8 mouse cellular contexts compared by ENCODE assay signal in genomic region chr3:51121703-51122540, GRCm38 (mm10).
DNase-seq lines count a peak whose midpoint lies in the region; ATAC-seq and TF ChIP-seq lines count a peak whose summit lies in the region.

No protein-coding gene starts in this region.

- H3K4me3 ChIP-seq in heart, adult 2 months: no peak overlapping the region
- H3K4me3 ChIP-seq in heart, embryonic 12.5 days: no peak overlapping the region
- H3K4me3 ChIP-seq in intestine, embryonic 16.5 days (ENCODE audit: low read length): no peak overlapping the region
- H3K4me3 ChIP-seq in midbrain, embryonic 11.5 days (ENCODE audit: low read depth, low read length): no peak overlapping the region

- DNase-seq in heart, adult 2 months: peak; percentile 44 to 54
- peak; percentile 54 to 75 for DNase-seq in cerebellum, postnatal 36 days
- DNase-seq in gastrocnemius, postnatal 10 days: peak; percentile 61
- peak; percentile 19 to 87 for DNase-seq in left cerebral cortex, adult 9 months (ENCODE audit: low spot score in 2 of 2)
- DNase-seq in midbrain, embryonic 11.5 days (ENCODE audit: low spot score, missing footprints): peak; percentile 99
- DNase-seq in right cerebral cortex, postnatal 4 days: peak; percentile 66

- H3K79me2 ChIP-seq in heart, adult 2 months (replicated peaks; ENCODE audit: control insufficient read depth, insufficient read depth, low read length): no peaks in the 10 kb centered on the region

- no peak overlapping the region for H3K27ac ChIP-seq in heart, adult 2 months
- H3K27ac ChIP-seq in heart, embryonic 12.5 days (ENCODE audit: poor library complexity, severe bottlenecking): no peak overlapping the region
- H3K27ac ChIP-seq in intestine, embryonic 16.5 days (ENCODE audit: low read length): no peak overlapping the region
- H3K27ac ChIP-seq in midbrain, embryonic 11.5 days (ENCODE audit: low read depth, low read length): no peak overlapping the region

- H3K4me1 ChIP-seq in heart, adult 2 months (ENCODE audit: control insufficient read depth, insufficient read depth, low read length): no peaks in the 10 kb centered on the region
- no peaks in the 10 kb centered on the region for H3K4me1 ChIP-seq in heart, embryonic 12.5 days (replicated peaks)
- H3K4me1 ChIP-seq in intestine, embryonic 16.5 days (ENCODE audit: control insufficient read depth, insufficient read depth, low read length): no peaks in the 10 kb centered on the region
- no peaks in the 10 kb centered on the region for H3K4me1 ChIP-seq in midbrain, embryonic 11.5 days (ENCODE audit: control insufficient read depth, insufficient read depth, low read length)

- TF ChIP-seq CTCF in heart, adult 2 months (IDR thresholded peaks at IDR 0.05): peak; percentile 90

- TF ChIP-seq EP300 in heart, adult 2 months (IDR thresholded peaks at IDR 0.05; ENCODE audit: insufficient read depth, low read depth, low read length): no peak

- WGBS in heart, adult 2 months: 34% methylated on average over 9 of the region's 9 CpGs
- 41% methylated on average over 9 of the region's 9 CpGs for WGBS in heart, embryonic 12.5 days
- WGBS in intestine, embryonic 16.5 days: 25% methylated on average over 9 of the region's 9 CpGs
- 32% methylated on average over 9 of the region's 9 CpGs for WGBS in midbrain, embryonic 11.5 days

- H3K9ac ChIP-seq in heart, adult 2 months (ENCODE audit: low read depth, low read length): no peak overlapping the region
- no peak overlapping the region for H3K9ac ChIP-seq in heart, embryonic 12.5 days
- no peak overlapping the region for H3K9ac ChIP-seq in intestine, embryonic 16.5 days (ENCODE audit: low read depth, low read length)
- H3K9ac ChIP-seq in midbrain, embryonic 11.5 days (ENCODE audit: low read length): no peak overlapping the region

- H3K27me3 ChIP-seq in heart, adult 2 months (ENCODE audit: control insufficient read depth, insufficient read depth, low read length): no peaks in the 10 kb centered on the region
- no peaks in the 10 kb centered on the region for H3K27me3 ChIP-seq in heart, embryonic 12.5 days (replicated peaks)
- no peaks in the 10 kb centered on the region for H3K27me3 ChIP-seq in intestine, embryonic 16.5 days (replicated peaks; ENCODE audit: control insufficient read depth, insufficient read depth, low read length)
- no peaks in the 10 kb centered on the region for H3K27me3 ChIP-seq in midbrain, embryonic 11.5 days (ENCODE audit: control insufficient read depth, insufficient read depth, low read length)

- intact Hi-C loops in heart, adult 2 months (cut with DNase I): loop anchor here (1.0 to 5.0 kb wide), 2 partner anchors 47 to 820 kb away; no protein-coding TSS in a partner anchor

- TF ChIP-seq POLR2A in heart, adult 2 months (IDR thresholded peaks at IDR 0.05; ENCODE audit: insufficient read depth, low read depth, low read length): no peak

- H3K4me2 ChIP-seq in heart, embryonic 12.5 days: no peak overlapping the region
- no peak overlapping the region for H3K4me2 ChIP-seq in intestine, embryonic 16.5 days (ENCODE audit: low read depth, low read length)
- no peak overlapping the region for H3K4me2 ChIP-seq in midbrain, embryonic 11.5 days

- H3K36me3 ChIP-seq in heart, adult 2 months (ENCODE audit: control insufficient read depth, insufficient read depth, low read length): no peaks in the 10 kb centered on the region
- H3K36me3 ChIP-seq in heart, embryonic 12.5 days: no peaks in the 10 kb centered on the region
- H3K36me3 ChIP-seq in intestine, embryonic 16.5 days (ENCODE audit: control insufficient read depth, insufficient read depth, low read length): no peaks in the 10 kb centered on the region
- H3K36me3 ChIP-seq in midbrain, embryonic 11.5 days (ENCODE audit: control insufficient read depth, insufficient read depth, low read length): no peaks in the 10 kb centered on the region

- H3K9me3 ChIP-seq in heart, embryonic 12.5 days (replicated peaks): no peaks in the 10 kb centered on the region
- no peaks in the 10 kb centered on the region for H3K9me3 ChIP-seq in intestine, embryonic 16.5 days (ENCODE audit: control insufficient read depth, low read length)
- no peaks in the 10 kb centered on the region for H3K9me3 ChIP-seq in midbrain, embryonic 11.5 days (ENCODE audit: control insufficient read depth, low read length)

- ATAC-seq in heart, embryonic 12.5 days (ENCODE audit: insufficient number of reproducible peaks, low FRiP score): no peak
- 0 out of 2 replicates have a peak, but pooled peaks have one; percentile 52 for ATAC-seq in intestine, embryonic 16.5 days
- peak; percentile 54; the same call in 1 of the 2 replicates for ATAC-seq in midbrain, embryonic 11.5 days (ENCODE audit: low FRiP score)

Comparison
In these comparisons a context has a peak if more than half of its experiments do, and no peak if none do; other contexts are left out.
1. DNase-seq: peak in every context shown above with its lines; median percentile 99 in midbrain, embryonic 11.5 days; 66 in right cerebral cortex, postnatal 4 days; 64 in cerebellum, postnatal 36 days; 61 in gastrocnemius, postnatal 10 days; 53 in left cerebral cortex, adult 9 months; 49 in heart, adult 2 months.